Mouse (Mus musculus) megakaryocyte, embryonic 14.5 days (primary cell): Measurements from ENCODE around the gene Trim29.

Experiments
- FLI1 ChIP-seq: IDR thresholded peaks from 2 replicates; pipeline ENCODE4 v1.6.1; 2012; ENCODE audit warnings: low read length, inconsistent platforms, mixed read lengths
- GATA1 ChIP-seq: IDR thresholded peaks from 3 replicates; pipeline ENCODE4 v1.6.1; 2012; ENCODE audit warnings: mixed read lengths, low read length, inconsistent platforms, borderline replicate concordance

- TF ChIP-seq FLI1 (no peak), GATA1 (no peak)
Observed at GRCm38 (mm10) chr9:43263946-43264451, 46.6 kb upstream of the Trim29 start.
